Mouse (Mus musculus): ENCODE measurements at regions not wholly inside any gene's neighbourhood (a gene's known extent, or its start where the extent isn't known, plus 50 kb on each side); places are given as distances from the start of the nearest gene placed in this dataset. TPM values are rescaled to one million over a fixed set of nuclear protein-coding genes. Genes with fewer than 3 reads are reported as not detected.

Small RNA genes lying in the stretch of these regions (microRNA-seq; reads per million reads assigned to microRNA genes)
- not detected for gene Gm44375

All from limb, embryonic 15.5 days (tissue).